Mouse (Mus musculus): Measurements from ENCODE around the gene Hand1.

DNA sequence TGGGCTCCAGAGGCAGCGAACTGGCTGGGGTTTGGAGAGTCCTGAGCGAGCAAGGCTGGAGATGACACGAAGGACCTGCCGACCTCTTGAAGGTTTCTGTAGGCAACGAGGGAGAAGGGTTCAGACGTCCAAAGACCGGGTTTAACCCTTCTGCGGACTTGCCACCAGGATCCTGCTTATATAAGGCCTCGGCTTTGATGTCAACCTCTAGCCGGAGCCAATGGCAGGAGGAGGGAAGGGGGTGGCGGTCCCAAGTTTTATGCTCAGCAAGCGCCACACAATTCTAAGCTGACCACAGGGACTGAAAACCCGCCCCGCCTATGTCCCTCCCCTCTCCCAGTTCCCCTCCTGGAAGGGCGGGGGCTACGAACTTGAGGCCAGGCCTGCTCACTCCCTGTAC lies 757 bp downstream of the Hand1 start:
- TF ChIP-seq CTCF (IDR thresholded peaks at IDR 0.05; ENCODE audit: control insufficient read depth, insufficient read depth, low read length) (no peak), POLR2A (IDR thresholded peaks at IDR 0.05; ENCODE audit: borderline replicate concordance, control insufficient read depth, low read depth, low read length) (no peak)

Data from bone marrow, adult 2 months (tissue).